Mouse (Mus musculus) C2C12 (cell line): ENCODE measurements at regions not wholly inside any gene's neighbourhood (a gene's known extent, or its start where the extent isn't known, plus 50 kb on each side); places are given as distances from the start of the nearest gene placed in this dataset.

Experiments
- CEBPB ChIP-seq: IDR thresholded peaks from one replicate; pipeline ENCODE4 v1.6.1; 2011; ENCODE audit warnings: low read depth, mild to moderate bottlenecking, control low read depth, moderate library complexity
- CTCF ChIP-seq: IDR thresholded peaks from one replicate; pipeline ENCODE4 v1.5.1; 2011; ENCODE audit not compliant: control insufficient read depth, insufficient read depth, insufficient read length
- FOSL1 ChIP-seq: IDR thresholded peaks from one replicate; pipeline ENCODE4 v1.8.0; 2011; ENCODE audit warnings: mild to moderate bottlenecking, low read length; ENCODE audit not compliant: poor library complexity, insufficient read depth, severe bottlenecking
- MAX ChIP-seq: IDR thresholded peaks from one replicate; pipeline ENCODE4 v1.6.1; 2011; ENCODE audit warnings: mild to moderate bottlenecking, control low read depth
- MYOD1 ChIP-seq: IDR thresholded peaks from one replicate; pipeline ENCODE4 v1.6.1; 2011; ENCODE audit warnings: low read depth; ENCODE audit not compliant: control insufficient read depth, insufficient read length
- MYOG ChIP-seq: IDR thresholded peaks from one replicate; pipeline ENCODE4 v1.6.1; 2011; ENCODE audit not compliant: control insufficient read depth, insufficient read length; ENCODE audit errors: extremely low read depth
- USF1 ChIP-seq: IDR thresholded peaks from one replicate; pipeline ENCODE4 v1.6.1; 2011; ENCODE audit warnings: low read depth, mild to moderate bottlenecking, control low read depth, moderate library complexity

- TF ChIP-seq CTCF, result no peak
- no peak for TF ChIP-seq MAX
- TF ChIP-seq CEBPB, result no peak
- no peak for TF ChIP-seq USF1
- TF ChIP-seq FOSL1, result no peak
- TF ChIP-seq MYOD1, result no peak
- no peak for TF ChIP-seq MYOG
These were observed 139.8 kb downstream of the Aipl1 start for GRCm38 (mm10) chr11:71897551-71897950.
